In the genomic region with DNA sequence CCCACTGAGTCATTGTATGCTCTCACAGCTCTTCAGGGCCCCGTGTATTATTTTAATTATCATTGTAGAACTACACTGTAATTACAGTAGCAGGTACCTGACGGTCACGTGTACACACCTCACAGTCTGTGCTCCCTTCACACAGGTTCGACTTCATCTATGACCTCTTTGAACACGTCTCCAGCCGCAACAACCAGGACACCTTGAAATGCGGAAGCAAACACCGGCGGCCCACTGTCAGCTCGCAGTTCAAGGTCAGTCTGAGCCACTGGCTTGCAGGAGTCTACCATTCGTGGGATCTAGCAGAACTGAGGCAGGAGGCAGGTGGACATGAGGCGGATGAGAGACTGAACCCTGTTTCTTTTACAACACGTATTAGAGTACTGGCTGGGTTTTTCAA, we compare ENCODE assay signal across 24 mouse cellular contexts.
"Had no signal": no experiment of that assay in that cellular context is flagged by ENCODE, and none has a peak within 500 bp of the region (broad histone marks: within the 10 kb centered on the region; RNA-seq: fewer than 3 reads in every experiment).

No protein-coding gene starts in this region.

- H3K27ac ChIP-seq: gastrocnemius, adult 2 months; heart, embryonic 10.5 days; hindbrain, embryonic 10.5 days; hindbrain, embryonic 12.5 days; hindbrain, embryonic 15.5 days; kidney, embryonic 15.5 days; kidney, postnatal 0 days; limb, embryonic 13.5 days; limb, embryonic 15.5 days; liver, embryonic 12.5 days; liver, embryonic 14.5 days had no signal

- H3K27me3 ChIP-seq: heart, embryonic 12.5 days; hindbrain, embryonic 12.5 days; hindbrain, embryonic 15.5 days; kidney, embryonic 15.5 days; limb, embryonic 13.5 days; limb, embryonic 15.5 days; liver, embryonic 12.5 days had no signal

- H3K36me3 ChIP-seq: hindbrain, embryonic 15.5 days had no signal

- H3K9me3 ChIP-seq: heart, embryonic 10.5 days; heart, embryonic 12.5 days; hindbrain, embryonic 10.5 days; hindbrain, embryonic 12.5 days; hindbrain, embryonic 15.5 days; kidney, embryonic 15.5 days; limb, embryonic 13.5 days; limb, embryonic 15.5 days; liver, embryonic 12.5 days had no signal

- H3K4me3 ChIP-seq: gastrocnemius, adult 2 months; heart, embryonic 10.5 days; heart, embryonic 12.5 days; hindbrain, embryonic 10.5 days; hindbrain, embryonic 12.5 days; hindbrain, embryonic 15.5 days; kidney, embryonic 15.5 days; limb, embryonic 13.5 days; limb, embryonic 15.5 days; liver, embryonic 12.5 days had no signal

- H3K9ac ChIP-seq: heart, embryonic 12.5 days; hindbrain, embryonic 12.5 days; hindbrain, embryonic 15.5 days; kidney, embryonic 15.5 days; limb, embryonic 13.5 days; limb, embryonic 15.5 days; liver, embryonic 12.5 days; liver, embryonic 14.5 days had no signal

- H3K4me1 ChIP-seq: hindbrain, embryonic 12.5 days; hindbrain, embryonic 15.5 days; kidney, embryonic 15.5 days; limb, embryonic 13.5 days; limb, embryonic 15.5 days; liver, embryonic 12.5 days had no signal

- DNase-seq: gastrocnemius, adult 2 months; gastrocnemius, postnatal 10 days; gastrocnemius, postnatal 25 days; heart, postnatal 10 days; heart, postnatal 4 days; kidney, adult 11 months; kidney, adult 2 months; kidney, adult 9 months; kidney, postnatal 14 days; kidney, postnatal 36 days; layer of hippocampus, adult 9-11 months; layer of hippocampus, postnatal 36 days; left cerebral cortex, postnatal 4 days had no signal
